Mouse (Mus musculus): ENCODE measurements around the gene Slc6a16. TPM values are rescaled to one million over a fixed set of nuclear protein-coding genes. Genes with fewer than 3 reads are reported as not detected.

Slc6a16 gene
- 0.16 and 1.3 TPM in 2 replicates for total RNA-seq (2014; rRNA removed)
- 2.3 and 3.1 TPM in 2 replicates for polyA plus RNA-seq (2015; fragmentation: Nextera tagmentation; extraction: Ambion mirVana)

DNA sequence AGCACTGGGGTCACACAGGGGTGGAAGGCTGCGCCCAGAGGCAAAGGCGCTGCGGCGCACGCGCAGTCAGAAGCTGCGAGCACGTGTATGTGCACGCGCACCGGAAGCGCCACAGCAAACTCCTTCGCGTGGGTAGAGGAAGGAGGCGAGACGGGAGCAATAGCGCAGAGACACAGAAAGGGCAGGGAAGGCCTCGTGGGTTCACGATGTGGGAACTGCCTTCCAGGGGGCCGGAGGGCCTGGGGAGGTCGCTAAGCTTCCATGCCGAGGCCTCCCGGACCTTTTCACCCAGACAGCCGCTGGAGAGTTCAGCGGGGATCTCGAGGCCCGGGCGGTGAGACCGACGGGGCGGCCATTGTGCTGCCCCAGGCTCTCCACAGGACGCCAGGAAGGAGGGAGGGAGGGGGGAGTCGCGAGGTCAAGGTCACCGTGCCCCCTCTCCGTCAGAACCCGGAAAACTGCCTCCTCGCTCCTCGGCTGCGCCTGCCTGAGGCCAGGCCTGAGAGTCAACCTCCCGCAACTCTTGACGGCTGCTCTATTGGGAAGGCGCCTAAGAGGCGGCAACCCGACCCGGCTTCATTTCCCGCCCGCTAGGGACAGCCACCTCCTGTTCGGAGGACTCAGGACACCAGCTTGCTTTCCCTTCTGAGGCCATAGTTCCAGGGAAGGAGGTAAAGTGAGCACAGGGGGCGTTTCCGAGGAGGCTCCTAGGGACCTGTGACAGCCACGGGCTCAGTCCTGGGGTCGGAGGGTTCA, at the start of gene Slc6a16:
TSS of gene Slc6a16 (plus strand) at position 453 of the 756 bp plus-strand sequence.
- Histone ChIP-seq H3K4me3 (ENCODE audit: low read depth, low read length) (peak within 1 kb of the TSS; percentile 44), H3K9ac (replicated peaks; ENCODE audit: low read length, poor library complexity, severe bottlenecking) (peak within 1 kb of the TSS; percentile 51), H3K27me3 (ENCODE audit: insufficient read depth, low read length) (no peaks in the 10 kb centered on the region), H3K36me3 (ENCODE audit: insufficient read depth, low read length) (no peaks in the 10 kb centered on the region), H3K27ac (ENCODE audit: low read depth, low read length) (no peak within 1 kb of the TSS), H3K4me1 (ENCODE audit: insufficient read depth, low read length) (peaks cover 3% of the 10 kb centered on the region; the same call in 1 of the 2 replicates), H3K4me2 (ENCODE audit: low read depth, low read length, poor library complexity, severe bottlenecking) (peak within 1 kb of the TSS; percentile 74), H3K9me3 (ENCODE audit: low read length) (no peaks in the 10 kb centered on the region)
- DNase-seq (ENCODE audit: low spot score): peak; percentile 77
- TF ChIP-seq CTCF (IDR thresholded peaks at IDR 0.05): peak; percentile 28
- WGBS: 7% methylated on average over 50 of the region's 53 CpGs
- ATAC-seq (ENCODE audit: low FRiP score): peak; percentile 69

DNA sequence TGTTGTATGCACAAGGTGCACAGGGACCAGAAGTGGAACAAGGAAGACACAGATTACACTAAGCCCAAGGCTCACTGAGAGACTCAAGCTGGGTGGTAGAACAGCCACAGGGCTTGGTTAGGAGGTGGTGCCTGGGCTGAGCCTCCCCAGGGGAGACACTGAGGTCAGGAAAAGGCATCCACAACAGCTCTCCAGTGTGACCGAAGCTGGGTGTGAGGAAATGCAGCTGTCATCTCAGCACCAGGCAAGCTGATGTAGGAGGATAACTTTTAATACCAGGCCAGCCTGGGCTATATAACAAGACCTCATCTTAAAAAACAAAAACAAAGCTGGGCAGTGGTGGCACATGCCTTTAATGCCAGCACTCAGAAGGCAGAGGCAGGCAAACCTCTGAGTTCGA, 49.7 kb upstream of the Slc6a16 start:
- H3K27me3 ChIP-seq (ENCODE audit: insufficient read depth, low read length): no peaks in the 10 kb centered on the region
- H3K4me3 ChIP-seq (ENCODE audit: low read depth, low read length): no peak overlapping the region
- H3K4me1 ChIP-seq (ENCODE audit: insufficient read depth, low read length): no peaks in the 10 kb centered on the region
- no peaks in the 10 kb centered on the region for H3K9me3 ChIP-seq (ENCODE audit: low read length)
- ATAC-seq (ENCODE audit: low FRiP score): no peak
- no peak overlapping the region for H3K9ac ChIP-seq (replicated peaks; ENCODE audit: low read length, poor library complexity, severe bottlenecking)
- TF ChIP-seq CTCF (IDR thresholded peaks at IDR 0.05): no peak
- H3K36me3 ChIP-seq (ENCODE audit: insufficient read depth, low read length): no peaks in the 10 kb centered on the region
- DNase-seq (ENCODE audit: low spot score): no peak
- no peak overlapping the region for H3K4me2 ChIP-seq (ENCODE audit: low read depth, low read length, poor library complexity, severe bottlenecking)
- no peak overlapping the region for H3K27ac ChIP-seq (ENCODE audit: low read depth, low read length)
- 88% methylated on average over 2 of the region's 2 CpGs for WGBS

DNA sequence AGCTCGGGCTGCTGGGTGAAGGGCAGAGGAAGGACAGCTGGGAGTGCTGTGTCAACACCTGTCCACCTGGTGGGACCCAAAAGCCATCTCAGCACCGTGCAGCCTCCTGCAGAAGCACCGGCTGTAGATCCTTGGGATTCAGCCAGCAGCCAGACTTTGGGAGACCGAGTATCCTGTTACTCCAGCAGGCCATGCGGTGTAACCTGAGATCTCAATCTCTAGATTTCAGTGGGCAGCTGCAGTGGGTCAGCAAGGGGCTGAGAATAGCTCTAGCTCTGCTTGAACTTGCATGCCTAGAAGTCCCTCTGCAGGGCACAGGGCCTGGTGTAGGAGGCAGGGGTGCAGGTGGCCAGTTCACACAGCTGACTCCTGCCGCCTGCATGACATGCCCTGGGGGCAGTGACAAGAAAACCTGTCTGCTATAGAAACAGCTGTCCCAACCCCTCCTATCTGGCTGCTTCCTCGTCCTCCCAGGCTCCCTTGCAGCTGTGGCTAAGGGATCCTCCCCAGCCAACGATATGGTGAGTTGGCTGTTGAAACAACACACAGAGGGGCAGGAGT, 49.0 kb upstream of the Slc6a16 start:
- 22% methylated on average over 8 of the region's 8 CpGs for WGBS
- H3K9ac ChIP-seq (replicated peaks; ENCODE audit: low read length, poor library complexity, severe bottlenecking): no peak overlapping the region
- peak; percentile 62 for DNase-seq (ENCODE audit: low spot score)
- no peak for ATAC-seq (ENCODE audit: low FRiP score)
- no peaks in the 10 kb centered on the region for H3K36me3 ChIP-seq (ENCODE audit: insufficient read depth, low read length)
- no peaks in the 10 kb centered on the region for H3K27me3 ChIP-seq (ENCODE audit: insufficient read depth, low read length)
- no peaks in the 10 kb centered on the region for H3K9me3 ChIP-seq (ENCODE audit: low read length)
- no peak for TF ChIP-seq CTCF (IDR thresholded peaks at IDR 0.05)
- H3K4me3 ChIP-seq (ENCODE audit: low read depth, low read length): no peak overlapping the region
- no peak overlapping the region for H3K4me2 ChIP-seq (ENCODE audit: low read depth, low read length, poor library complexity, severe bottlenecking)
- no peak overlapping the region for H3K27ac ChIP-seq (ENCODE audit: low read depth, low read length)
- H3K4me1 ChIP-seq (ENCODE audit: insufficient read depth, low read length): no peaks in the 10 kb centered on the region

DNA sequence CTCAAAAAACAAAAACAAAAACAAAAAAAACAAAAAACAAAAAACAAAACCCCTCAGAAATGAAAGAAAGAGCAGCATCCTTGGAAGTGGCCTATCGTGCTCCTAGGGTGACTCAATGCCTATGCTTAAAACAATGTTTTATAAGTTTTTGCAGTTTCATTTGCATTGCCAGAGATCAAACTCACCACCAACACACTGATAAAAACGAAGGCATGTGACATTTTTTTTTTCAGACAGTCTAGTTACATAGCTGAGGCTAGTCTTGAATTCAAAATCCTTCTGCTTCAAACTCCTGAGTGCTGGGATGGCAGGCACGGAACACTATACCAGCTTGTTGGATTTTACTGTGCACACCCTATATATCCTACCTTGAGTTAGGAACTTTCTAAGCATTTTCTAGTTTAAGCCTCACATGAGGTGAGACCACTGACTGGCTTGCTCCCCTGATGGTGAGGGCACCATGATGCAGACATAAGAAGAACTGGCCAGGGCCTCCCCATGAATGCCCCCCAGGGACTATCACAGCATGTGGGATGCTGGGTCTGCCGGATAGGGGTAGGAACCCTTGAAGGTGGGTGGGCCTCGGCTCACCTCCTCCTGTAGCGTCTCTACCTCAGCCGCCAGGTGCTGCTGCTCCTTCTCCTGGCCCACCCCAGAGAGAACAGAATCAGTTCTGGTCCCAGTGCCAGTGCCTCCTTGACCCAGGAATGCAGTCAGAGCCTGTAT, 48.1 kb upstream of the Slc6a16 start:
- H3K27me3 ChIP-seq (ENCODE audit: insufficient read depth, low read length): no peaks in the 10 kb centered on the region
- DNase-seq (ENCODE audit: low spot score): no peak
- TF ChIP-seq CTCF (IDR thresholded peaks at IDR 0.05): no peak
- 85% methylated on average over 7 of the region's 7 CpGs for WGBS
- H3K4me2 ChIP-seq (ENCODE audit: low read depth, low read length, poor library complexity, severe bottlenecking): no peak overlapping the region
- no peak overlapping the region for H3K27ac ChIP-seq (ENCODE audit: low read depth, low read length)
- H3K4me3 ChIP-seq (ENCODE audit: low read depth, low read length): no peak overlapping the region
- no peaks in the 10 kb centered on the region for H3K36me3 ChIP-seq (ENCODE audit: insufficient read depth, low read length)
- no peaks in the 10 kb centered on the region for H3K4me1 ChIP-seq (ENCODE audit: insufficient read depth, low read length)
- H3K9ac ChIP-seq (replicated peaks; ENCODE audit: low read length, poor library complexity, severe bottlenecking): no peak overlapping the region
- no peaks in the 10 kb centered on the region for H3K9me3 ChIP-seq (ENCODE audit: low read length)
- ATAC-seq (ENCODE audit: low FRiP score): no peak

DNA sequence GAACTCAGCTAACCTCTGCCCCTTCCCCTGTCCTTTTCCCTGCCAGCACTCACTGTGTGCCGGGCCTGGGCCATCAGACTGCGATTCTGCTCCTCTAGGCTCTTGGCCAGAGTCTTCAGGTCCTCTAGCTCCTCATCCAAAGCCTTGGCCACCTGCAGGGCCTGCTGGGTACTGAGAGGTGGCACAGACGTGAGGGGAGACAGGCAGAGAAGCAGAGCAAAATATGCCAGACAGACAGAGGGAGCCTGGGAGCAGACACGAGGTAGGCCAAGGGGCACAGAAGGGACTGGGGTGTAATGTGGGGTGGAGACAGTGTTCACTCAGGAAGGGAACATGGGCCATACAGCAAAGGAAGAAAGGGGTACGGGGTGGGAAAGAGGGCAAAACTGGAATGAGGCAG, 47.5 kb upstream of the Slc6a16 start:
- no peak overlapping the region for H3K27ac ChIP-seq (ENCODE audit: low read depth, low read length)
- no peaks in the 10 kb centered on the region for H3K36me3 ChIP-seq (ENCODE audit: insufficient read depth, low read length)
- H3K9ac ChIP-seq (replicated peaks; ENCODE audit: low read length, poor library complexity, severe bottlenecking): no peak overlapping the region
- no peaks in the 10 kb centered on the region for H3K9me3 ChIP-seq (ENCODE audit: low read length)
- H3K4me3 ChIP-seq (ENCODE audit: low read depth, low read length): no peak overlapping the region
- DNase-seq (ENCODE audit: low spot score) (no peak), ATAC-seq (ENCODE audit: low FRiP score) (no peak)
- 71% methylated on average over 5 of the region's 5 CpGs for WGBS
- H3K4me1 ChIP-seq (ENCODE audit: insufficient read depth, low read length): no peaks in the 10 kb centered on the region
- no peaks in the 10 kb centered on the region for H3K27me3 ChIP-seq (ENCODE audit: insufficient read depth, low read length)
- 0 out of 2 replicates have a peak, but pooled peaks have one; percentile 21 for TF ChIP-seq CTCF (IDR thresholded peaks at IDR 0.05)
- H3K4me2 ChIP-seq (ENCODE audit: low read depth, low read length, poor library complexity, severe bottlenecking): no peak overlapping the region
